Mouse (Mus musculus) layer of hippocampus, postnatal 14 days (tissue): ENCODE data around the gene Fam122c. TPM values are rescaled to one million over a fixed set of nuclear protein-coding genes. Genes with fewer than 3 reads are reported as not detected.
"Not testable (repeated sequence)": the region's sequence is repeated elsewhere in the genome, so short reads cannot be mapped to it uniquely, and the experiment has no call there.

Experiments
- DNase-seq, 2 experiments: peaks; one replicate each; pipeline ENCODE4 v3.0.0; 2021 to 2022; ENCODE audit warnings: low spot score in 2 of 2, mixed read lengths in 1 of 2
- long read RNA-seq, 2 experiments: library from polyadenylated mRNA; stranded (forward); transcript quantifications; one replicate each; pipeline ENCODE4 v2.0.0; 2021
- total RNA-seq, 2 experiments: library from RNA; stranded (reverse); gene quantifications; 2 replicates each; pipeline ENCODE4 v1.2.3; 2021

Fam122c gene
- not detected for total RNA-seq
- long read RNA-seq, experiment 1, result 0 reads
- long read RNA-seq, experiment 2, result 0 reads

GRCm38 (mm10) chrX:53273124-53273523, at the start of gene Fam122c:
Fam122c (plus strand) TSS chrX:53273424.
- no peak for DNase-seq

- no peak for DNase-seq
These were observed 48.8 kb upstream of the Fam122c start for GRCm38 (mm10) chrX:53224353-53224944.

GRCm38 (mm10) chrX:53231965-53232364, 41.3 kb upstream of the Fam122c start:
- peak; percentile 5 to 8 for DNase-seq

DNA sequence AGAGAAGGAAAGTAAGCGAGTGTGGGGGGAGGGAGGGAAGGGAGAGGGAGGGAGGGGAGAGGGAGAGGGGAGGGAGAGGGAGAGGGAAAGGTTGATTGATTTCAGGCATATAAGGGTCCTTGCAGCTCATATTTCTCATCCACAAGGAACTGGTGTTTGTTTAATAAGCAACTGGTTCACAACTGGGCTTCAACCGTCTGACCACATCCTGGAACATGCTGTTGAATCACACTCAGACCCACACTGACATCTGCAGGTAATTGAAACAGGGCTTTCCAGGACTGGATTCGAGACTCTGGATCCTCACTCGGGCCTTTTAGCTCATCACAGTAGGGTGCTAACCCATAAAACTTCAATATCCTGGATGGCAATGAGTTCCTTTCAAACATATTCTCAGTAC, 39.5 kb upstream of the Fam122c start:
- no peak for DNase-seq

- DNase-seq, result no peak
These were observed 36.8 kb upstream of the Fam122c start for GRCm38 (mm10) chrX:53236404-53236803.

DNA sequence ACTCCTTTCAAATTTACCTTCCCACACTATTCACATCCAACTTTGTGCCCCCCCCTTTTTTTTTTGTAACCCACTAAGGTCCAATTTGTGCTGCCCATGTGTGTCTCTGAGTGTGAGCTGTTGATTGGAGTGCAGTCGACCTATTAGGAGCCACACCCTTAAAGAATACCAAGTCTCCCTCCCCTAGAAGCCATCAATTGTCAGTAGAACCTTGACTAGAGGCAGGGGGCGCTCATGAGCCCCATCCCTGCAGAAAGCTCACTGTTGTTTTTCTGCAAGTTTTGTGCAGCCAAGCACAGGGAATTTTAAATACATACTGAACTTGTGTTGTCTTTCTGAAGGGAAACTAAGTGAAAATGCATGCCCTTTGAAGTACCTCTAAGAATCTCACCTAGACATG, 35.3 kb upstream of the Fam122c start:
- DNase-seq, result no peak

- DNase-seq, result no peak
These were observed 33.2 kb upstream of the Fam122c start, which contains the start of gene Plac1 for GRCm38 (mm10) chrX:53240011-53240410. Plac1 (minus strand) TSS chrX:53240111.

DNA sequence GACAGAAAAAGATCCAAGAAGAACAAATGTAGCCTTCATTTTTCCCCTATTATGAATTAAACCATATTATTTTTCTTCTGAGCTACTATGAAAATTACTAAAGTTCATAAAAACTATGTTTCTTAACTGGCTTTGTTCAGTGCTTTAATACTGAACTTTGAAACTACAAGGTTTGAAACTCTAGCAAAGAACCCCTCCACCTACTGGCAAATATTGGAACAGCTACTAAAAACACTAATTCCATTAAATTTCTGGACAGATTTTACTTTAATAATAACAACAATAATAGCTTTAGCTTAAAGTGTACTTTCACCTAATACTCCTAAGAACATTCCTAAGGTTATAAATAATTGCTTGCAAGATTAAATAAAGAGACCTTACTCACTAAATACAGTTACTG, 18.0 kb upstream of the Fam122c start:
- no peak for DNase-seq

GRCm38 (mm10) chrX:53266186-53266585, 7.0 kb upstream of the Fam122c start:
- no peak for DNase-seq

- peak; percentile 4 to 15 for DNase-seq
These were observed 4.4 kb upstream of the Fam122c start for GRCm38 (mm10) chrX:53268856-53269255.

DNA sequence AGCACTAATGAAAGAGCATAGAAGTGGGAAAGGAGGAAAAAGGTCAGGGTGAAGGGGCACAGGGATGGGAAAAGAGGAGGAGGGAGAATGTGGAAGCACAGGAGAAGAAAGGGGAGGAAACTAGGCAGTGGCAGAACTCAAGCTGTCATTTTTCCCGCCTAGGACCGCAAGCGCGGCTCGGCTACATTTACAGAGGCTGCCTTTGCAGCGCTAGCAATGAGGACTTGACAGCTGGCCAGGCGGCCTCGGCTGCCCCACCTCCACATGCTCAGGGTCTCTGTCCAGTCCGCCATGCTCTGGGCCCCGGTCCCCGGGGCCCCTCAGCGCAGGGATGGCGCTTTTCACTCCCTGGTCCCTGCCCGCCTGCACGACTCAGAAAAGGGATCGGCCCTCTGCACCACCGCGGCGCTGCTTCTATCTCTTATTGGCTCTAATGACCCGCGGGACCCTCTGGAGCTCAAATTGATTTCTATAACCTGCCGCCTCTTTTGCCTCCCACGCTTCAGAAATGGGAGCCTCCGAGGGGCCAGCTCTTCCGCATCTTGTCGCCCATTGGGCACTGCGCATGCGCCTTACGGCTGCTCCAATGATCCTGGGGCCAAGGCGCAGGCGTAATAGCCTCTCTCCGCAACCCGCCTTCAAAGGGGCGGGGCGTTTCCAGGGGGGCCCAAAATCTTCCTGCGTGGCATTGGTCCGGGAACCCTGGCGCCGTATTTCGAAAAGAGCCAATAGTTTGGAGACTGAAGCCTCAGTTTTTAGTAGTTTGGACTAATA, 3.7 kb upstream of the Fam122c start, which contains the start of gene Fam122b:
Gene Fam122b, minus strand, starts transcription at position 517 of the 774 bp plus-strand sequence.
- DNase-seq, result peak; percentile 85 to 93

- no peak for DNase-seq
These were observed 3.2 kb upstream of the Fam122c start for GRCm38 (mm10) chrX:53270063-53270432.

- DNase-seq, result not testable (repeated sequence)
These were observed 1.6 kb upstream of the Fam122c start for GRCm38 (mm10) chrX:53271628-53272027.

- DNase-seq, result no peak
These were observed 14.7 kb downstream of the Fam122c start for GRCm38 (mm10) chrX:53287924-53288323.

- no peak for DNase-seq
These were observed 47.3 kb downstream of the Fam122c start for GRCm38 (mm10) chrX:53320564-53320963.

GRCm38 (mm10) chrX:53321111-53321510, 47.9 kb downstream of the Fam122c start:
- DNase-seq, result no peak

- DNase-seq, result no peak
These were observed 57.2 kb downstream of the Fam122c start for GRCm38 (mm10) chrX:53330396-53330795.

DNA sequence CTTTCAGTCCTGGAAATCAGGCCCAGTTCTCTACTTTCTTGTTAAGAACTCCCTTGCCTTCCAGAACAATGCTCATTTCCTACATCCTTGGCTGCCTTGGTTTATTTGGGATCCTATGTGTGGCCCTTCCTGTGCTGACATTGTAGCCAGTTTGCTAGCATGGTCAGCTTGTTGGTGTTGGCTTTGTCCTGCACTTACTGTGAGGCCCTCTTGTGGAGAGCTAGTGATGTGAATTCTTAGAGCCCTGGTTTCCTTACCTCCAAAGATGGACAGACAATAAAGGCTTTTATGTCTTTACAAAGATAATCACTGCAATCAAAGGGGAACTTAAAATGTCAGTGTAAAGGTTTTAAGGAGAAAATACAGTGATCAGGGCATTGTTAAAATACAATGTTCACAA, 64.1 kb downstream of the Fam122c start:
- no peak for DNase-seq

GRCm38 (mm10) chrX:53341531-53341930, 68.3 kb downstream of the Fam122c start:
- DNase-seq, result peak; percentile 3 to 18

DNA sequence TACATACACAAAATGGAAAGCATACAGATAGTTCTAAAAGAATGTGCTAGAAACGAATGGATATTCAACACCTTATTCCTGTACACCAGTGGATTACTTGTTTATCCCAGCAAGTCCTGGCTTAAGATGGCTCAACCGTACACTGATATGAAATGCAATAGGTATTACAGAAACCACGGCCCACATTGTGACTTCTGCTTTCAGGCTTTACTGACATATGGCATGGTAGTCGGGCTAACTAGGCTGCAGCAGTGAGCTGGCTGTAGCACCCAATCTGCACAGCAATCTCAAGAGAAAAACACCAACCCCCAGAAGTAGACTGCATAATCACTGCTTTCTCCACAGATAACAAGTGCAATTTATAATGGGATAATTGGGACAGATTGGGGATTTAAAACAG, 75.2 kb downstream of the Fam122c start:
- DNase-seq, result no peak

- DNase-seq, result no peak
These were observed 91.6 kb downstream of the Fam122c start for GRCm38 (mm10) chrX:53364668-53365383.
